Mouse (Mus musculus) lung, postnatal 10 days (tissue): ENCODE measurements around the gene Lrba.
A peak's percentile ranks its signal among the peaks of the same experiment; 100 is the strongest.

ENCODE experiments used
- DNase-seq: peaks from one replicate; pipeline ENCODE4 v3.0.0; 2021

Gene Lrba

DNA sequence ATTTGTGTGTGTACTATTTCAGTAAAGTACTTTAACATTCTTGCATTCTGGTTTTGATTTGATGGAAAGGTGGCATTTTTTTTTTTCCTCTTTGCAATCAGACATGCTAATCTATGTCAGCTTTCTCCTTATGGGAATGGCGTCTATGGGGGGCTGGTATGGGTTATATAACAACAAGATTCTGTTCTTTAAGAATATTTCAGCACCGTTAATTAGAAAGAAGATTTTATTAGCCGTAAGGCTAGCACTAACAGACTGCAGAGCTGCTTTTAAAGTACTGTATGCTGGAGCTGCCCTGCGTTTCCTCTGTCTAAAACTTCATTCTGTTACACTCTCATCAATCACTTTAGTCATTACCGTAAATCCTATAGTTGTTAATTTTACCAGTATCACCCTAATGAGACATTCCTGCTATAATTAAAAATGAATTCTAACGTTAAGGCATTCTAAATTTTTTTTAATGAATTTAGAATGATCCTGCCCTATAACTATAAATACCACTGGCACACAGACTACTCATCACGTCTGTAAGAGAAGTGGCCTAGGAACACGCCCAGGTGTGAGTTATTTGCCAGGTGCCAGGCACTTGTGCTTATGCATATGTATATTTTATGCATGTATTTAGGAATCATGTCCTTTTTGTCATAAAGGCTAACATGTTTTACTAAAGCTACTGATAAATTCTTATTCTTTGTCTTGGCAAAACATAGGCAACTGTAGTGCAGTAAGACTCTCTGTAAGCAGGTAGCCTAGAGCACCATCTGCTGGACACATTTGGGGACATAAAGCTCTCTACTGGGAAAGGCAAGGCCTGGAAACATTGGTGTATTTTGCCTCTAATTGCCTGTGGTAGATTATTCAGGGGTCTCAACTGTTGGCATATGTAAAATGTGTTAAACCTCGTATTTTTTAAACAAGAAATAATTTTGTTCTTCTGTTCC is 536.9 kb downstream of the Lrba start:
- peak; percentile 82 for DNase-seq

DNA sequence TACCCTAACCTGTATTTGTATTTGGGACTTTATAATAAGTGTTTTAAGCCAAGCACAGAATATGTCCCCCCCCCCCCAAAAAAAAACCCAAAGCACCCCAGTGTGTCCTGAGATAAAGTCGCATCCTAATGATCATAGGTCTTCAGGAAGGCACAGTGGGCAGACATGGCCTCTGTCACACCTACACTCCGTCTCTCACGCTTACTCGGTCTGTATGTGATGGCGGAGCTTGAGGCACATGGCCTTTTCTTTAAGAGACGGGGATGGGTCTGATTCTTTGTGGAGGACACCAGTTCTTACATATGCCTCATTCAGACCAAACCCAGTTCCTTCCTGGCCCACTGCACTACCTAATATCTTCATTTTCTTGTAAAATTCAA is 537.5 kb downstream of the Lrba start:
- no peak for DNase-seq

DNA sequence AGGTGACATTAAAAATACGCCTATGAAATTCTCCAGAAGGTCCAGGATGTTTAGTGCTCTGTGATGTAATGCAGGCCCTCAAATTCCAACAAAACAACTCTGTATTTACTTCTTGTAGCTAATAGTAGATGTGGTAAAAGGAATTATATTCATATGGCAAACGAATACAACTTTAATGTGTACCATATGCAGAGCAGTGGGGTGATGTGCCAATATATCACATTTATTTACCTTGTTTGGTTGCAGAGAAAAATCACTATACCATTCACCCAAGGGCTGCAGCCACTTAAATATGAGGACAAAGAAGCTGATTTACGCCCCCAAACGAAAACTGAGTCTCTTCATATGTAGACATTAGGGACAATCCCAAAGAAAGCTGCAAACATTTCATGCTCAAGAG is 538.0 kb downstream of the Lrba start:
- no peak for DNase-seq

DNA sequence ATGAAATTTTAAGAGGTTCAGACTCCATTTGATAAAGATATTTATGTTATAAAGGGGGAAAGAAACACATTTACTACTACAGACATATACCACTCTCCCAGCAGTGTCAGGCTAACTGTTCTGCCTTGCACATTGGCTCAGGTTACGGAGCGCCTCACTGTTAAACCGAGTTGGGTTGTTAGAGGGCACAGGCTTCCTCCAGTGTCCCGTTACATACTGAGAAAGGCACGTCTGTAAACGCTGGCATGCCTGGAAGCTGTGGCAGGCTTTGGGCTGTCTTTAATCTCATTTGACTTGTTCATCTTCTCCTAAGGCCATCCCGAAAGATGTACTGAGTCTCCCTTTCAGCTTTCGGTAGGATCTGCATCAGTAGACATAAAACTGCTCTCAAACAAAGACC is 544.1 kb downstream of the Lrba start:
- no peak for DNase-seq

DNA sequence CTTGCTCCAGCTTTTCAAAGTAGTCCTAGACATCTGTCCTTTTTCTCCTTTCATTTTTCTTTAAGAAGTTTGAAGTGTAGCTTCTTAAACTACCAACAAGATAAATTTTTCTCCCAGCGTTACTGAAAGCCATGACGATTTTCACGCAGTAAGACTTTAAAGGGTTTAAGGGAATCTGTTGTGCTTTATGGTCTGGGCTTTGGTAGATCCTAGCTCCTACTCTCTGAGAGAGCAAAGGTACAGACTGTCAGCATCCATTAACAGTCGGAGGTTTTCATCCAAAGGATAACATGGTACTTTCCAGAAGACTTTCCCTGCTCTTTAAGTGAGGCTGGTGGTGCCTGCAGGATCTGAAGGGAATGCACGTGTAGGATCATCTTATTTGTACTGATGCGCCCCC is 544.5 kb downstream of the Lrba start:
- DNase-seq, result no peak

DNA sequence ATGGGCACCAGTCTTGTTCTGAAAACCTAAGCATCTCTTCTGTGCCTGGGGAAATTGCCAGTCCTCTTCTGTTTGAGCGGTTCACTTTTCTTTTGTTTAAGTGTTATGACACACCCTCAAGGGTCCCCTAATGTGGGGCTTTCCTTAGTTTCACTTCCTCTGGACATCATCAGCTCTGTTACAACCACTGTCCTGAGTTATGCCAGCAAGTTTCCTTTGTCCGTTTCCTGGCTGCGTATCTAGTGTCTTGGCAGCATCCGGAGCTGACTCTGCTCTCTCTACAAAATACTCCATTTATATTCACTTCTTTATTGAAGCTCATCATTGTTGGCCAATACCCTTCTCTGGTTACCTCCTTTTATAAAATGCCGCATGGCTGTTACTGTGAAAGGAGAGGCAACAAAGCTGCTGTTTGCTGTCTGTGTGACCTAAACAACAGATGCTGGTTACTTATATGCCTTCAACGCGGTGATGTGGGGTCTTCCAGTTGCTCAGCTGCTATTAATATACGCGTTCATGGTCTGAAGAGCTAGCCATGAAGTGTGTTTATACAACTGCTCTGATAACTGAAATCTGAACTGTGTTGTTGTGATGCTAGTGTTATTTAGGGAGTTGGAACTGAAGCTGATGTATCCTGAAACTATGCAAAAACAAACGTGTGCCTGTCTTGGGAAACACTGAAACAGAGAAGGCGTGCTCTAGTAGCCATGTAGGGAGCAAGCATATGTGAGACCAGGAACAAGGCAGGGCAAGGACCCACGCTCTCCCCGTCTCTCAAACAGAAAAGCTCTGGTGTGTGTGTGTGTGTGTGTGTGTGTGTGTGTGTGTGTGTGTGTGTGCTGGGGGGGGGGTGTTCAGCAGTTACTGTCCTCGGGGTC is 550.3 kb downstream of the Lrba start:
- peak; percentile 53 for DNase-seq

DNA sequence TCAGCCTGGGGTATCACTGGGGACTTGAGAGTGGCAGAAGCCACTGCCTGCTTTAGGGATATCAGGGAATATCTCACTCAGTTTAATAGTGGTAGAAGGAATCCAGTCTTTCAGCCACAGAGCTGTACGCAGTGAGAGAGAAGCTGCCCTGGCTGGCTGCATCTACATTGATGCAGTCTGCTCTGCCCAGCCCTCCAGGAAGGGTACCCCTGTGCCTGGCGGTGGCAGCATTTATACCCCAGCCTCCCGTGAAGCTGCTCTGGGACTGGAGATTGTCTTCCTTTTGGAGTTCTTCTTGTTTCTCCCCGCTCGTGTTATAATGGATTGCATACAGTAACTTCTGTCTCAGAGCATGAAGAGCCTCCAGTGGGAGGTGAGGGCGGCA is 551.0 kb downstream of the Lrba start:
- DNase-seq, result no peak

- DNase-seq, result peak; percentile 46
Observed at GRCm38 (mm10) chr3:86779704-86780103, 555.2 kb downstream of the Lrba start.

DNA sequence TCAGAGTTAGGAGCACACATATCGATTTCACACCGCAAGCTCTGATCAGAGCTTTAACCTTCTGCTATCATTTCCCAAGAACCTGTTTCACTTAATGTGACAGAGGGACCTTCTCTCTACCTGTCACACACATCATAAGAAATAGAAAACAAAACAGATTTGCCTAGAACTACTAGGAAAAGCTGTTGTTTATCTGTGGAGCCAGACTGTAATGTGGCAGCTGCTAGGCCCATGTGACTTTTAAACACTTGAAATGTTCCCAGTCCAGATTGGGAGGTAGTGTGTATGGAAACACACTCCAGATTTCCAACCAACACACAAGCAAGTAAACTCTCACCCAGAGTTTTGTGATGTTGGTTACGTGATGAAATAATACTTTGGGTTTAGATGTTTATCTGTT is 559.6 kb downstream of the Lrba start:
- no peak for DNase-seq

DNA sequence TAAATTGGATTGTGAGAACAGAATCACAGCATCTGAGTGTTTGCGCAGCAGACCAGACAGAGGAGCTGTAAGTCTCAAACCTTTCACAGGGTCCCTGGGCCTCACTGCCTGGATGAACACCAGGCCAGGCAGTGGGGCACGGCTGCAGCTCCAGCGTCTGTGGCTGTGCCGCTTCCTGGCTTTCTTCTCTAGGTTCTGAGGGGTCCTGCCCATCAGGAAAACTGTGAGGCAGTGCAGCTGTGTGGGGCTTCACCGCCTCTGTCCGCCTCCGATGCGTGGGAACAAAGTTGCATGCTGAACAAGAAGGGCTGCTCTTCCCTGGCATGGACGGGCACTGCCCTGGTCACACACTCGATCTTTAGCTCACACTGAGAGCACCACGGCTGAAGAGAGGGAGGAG is 560.5 kb downstream of the Lrba start:
- DNase-seq, result no peak

GRCm38 (mm10) chr3:86786280-86786679 is 561.8 kb downstream of the Lrba start:
- peak; percentile 32 for DNase-seq

GRCm38 (mm10) chr3:86786845-86787351 is 562.4 kb downstream of the Lrba start:
- peak; percentile 86 for DNase-seq

- no peak for DNase-seq
Observed at GRCm38 (mm10) chr3:86787423-86788123, 563.1 kb downstream of the Lrba start.

GRCm38 (mm10) chr3:86788711-86789110 is 564.2 kb downstream of the Lrba start:
- DNase-seq, result peak; percentile 88

DNA sequence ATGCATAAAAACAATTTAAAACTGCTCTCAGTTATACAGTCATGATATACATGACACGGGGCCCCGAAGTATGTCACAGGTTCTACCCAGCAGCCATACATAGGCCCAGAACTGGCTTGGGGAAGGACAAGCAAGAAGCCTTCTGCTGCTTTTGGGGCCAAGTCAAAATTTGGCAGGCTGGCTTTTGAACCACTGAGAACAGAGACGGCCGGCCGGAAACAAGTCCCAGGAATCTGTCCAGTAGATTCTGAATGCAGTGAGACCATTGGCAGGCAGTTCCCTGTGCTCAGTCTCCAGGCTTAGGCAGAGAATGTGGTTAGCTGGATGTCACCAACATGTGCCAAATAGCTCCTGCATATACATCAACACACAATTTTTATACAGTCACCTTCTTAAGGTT is 565.3 kb downstream of the Lrba start:
- peak; percentile 45 for DNase-seq

DNA sequence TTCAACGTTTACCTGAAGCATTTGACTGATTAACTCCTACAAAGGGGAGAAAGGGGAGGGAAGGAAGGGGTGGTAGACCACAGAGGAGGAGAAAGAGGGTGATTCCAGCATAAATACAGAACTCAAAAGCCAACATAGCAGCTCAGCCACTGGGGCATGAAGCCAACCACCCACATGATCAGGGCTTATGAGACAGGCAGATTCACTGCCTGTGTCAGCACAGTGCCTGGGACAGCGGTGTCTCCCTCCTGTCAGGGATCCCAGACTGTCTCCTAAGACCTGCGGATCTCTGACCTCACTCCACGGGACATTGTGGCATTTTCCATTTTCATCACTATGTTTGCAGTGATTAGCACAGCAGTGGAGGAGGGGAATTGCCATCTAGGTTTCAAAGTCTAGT is 568.8 kb downstream of the Lrba start:
- DNase-seq, result peak; percentile 51

GRCm38 (mm10) chr3:86793720-86794191 is 569.3 kb downstream of the Lrba start:
- DNase-seq, result peak; percentile 76

GRCm38 (mm10) chr3:86796716-86797115 is 572.2 kb downstream of the Lrba start:
- DNase-seq, result no peak

DNA sequence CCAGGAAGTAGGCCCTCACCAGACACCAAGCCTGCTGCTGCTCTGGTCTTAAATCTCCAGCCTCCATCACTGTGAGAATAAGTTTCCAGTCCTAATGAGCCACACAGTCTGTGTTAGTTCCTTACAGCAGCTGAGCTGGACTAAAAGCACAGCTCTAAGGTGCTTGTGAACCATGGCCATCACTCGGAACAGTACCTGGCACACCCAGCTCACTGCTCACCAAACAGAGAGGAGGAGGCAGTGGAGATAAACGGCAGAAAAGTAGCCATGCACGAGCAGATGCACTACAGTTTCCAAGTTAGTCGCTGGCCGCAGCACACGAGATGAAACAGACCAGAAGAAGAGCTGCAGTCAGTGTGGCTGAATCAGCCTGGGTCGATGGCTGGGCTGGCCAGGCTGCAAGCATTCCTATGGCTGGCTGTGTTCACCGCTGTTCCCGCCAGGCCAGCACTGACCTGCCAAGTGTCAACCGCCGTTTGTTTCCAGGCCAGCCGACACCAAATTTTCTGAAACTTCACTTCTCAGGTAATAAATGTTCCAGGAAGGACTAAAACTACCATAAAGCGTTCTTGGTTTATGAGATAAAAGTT is 573.5 kb downstream of the Lrba start:
- no peak for DNase-seq

- DNase-seq, result no peak
Observed at GRCm38 (mm10) chr3:86799041-86799440, 574.6 kb downstream of the Lrba start.

- DNase-seq, result no peak
Observed at GRCm38 (mm10) chr3:86800841-86801240, 576.4 kb downstream of the Lrba start.

- peak; percentile 12 for DNase-seq
Observed at GRCm38 (mm10) chr3:86802825-86803224, 578.3 kb downstream of the Lrba start.
